Mouse (Mus musculus) frontal cortex, postnatal 25 days (tissue): Measurements from ENCODE around the gene Hist1h1a.
A peak's percentile ranks its signal among the peaks of the same experiment; 100 is the strongest.

Experiments used
- DNase-seq, 2 experiments: peaks; one replicate each; pipeline ENCODE4 v3.0.0; 2022; ENCODE audit warnings: low spot score in 2 of 2

The Hist1h1a gene

GRCm38 (mm10) chr13:23744421-23745380 lies 18.8 kb upstream of the Hist1h1a start:
- DNase-seq: no peak

GRCm38 (mm10) chr13:23745381-23746161 lies 17.9 kb upstream of the Hist1h1a start, which contains the start of gene Hist1h3c:
Gene Hist1h3c, minus strand, starts transcription at chr13:23745602.
- peak; percentile 65 to 79 for DNase-seq

GRCm38 (mm10) chr13:23746201-23747080 lies 17.0 kb upstream of the Hist1h1a start, which contains the start of gene Hist1h2bb:
Gene Hist1h2bb, plus strand, starts transcription at chr13:23746734.
- peak; percentile 47 to 51 for DNase-seq

- DNase-seq: no peak
These were observed 16.2 kb upstream of the Hist1h1a start for GRCm38 (mm10) chr13:23747081-23747891.

- no peak for DNase-seq
These were observed 15.6 kb upstream of the Hist1h1a start for GRCm38 (mm10) chr13:23747892-23748288.

- no peak for DNase-seq
These were observed 13.8 kb upstream of the Hist1h1a start for GRCm38 (mm10) chr13:23749563-23750121.

- DNase-seq: peak in 1 of 2 experiments; percentile 37
These were observed 12.5 kb upstream of the Hist1h1a start, which contains the start of gene Hist1h2ab for GRCm38 (mm10) chr13:23750839-23751477. Gene Hist1h2ab, plus strand, starts transcription at chr13:23751126.

GRCm38 (mm10) chr13:23751478-23751956 lies 11.9 kb upstream of the Hist1h1a start:
- DNase-seq: no peak

GRCm38 (mm10) chr13:23752067-23752741 lies 11.3 kb upstream of the Hist1h1a start, which contains the start of gene Hist1h3b:
Gene Hist1h3b, plus strand, starts transcription at chr13:23752267.
- peak; percentile 92 to 98 for DNase-seq

GRCm38 (mm10) chr13:23752742-23753172 lies 10.7 kb upstream of the Hist1h1a start:
- DNase-seq: no peak

- DNase-seq: no peak
These were observed 10.0 kb upstream of the Hist1h1a start for GRCm38 (mm10) chr13:23753314-23754078.

GRCm38 (mm10) chr13:23755000-23755399 lies 8.5 kb upstream of the Hist1h1a start:
- no peak for DNase-seq

- DNase-seq: peak; percentile 75 to 83
These were observed 6.7 kb upstream of the Hist1h1a start, which contains the start of gene Hist1h4b for GRCm38 (mm10) chr13:23756790-23757189. Gene Hist1h4b, plus strand, starts transcription at chr13:23757013.

- no peak for DNase-seq
These were observed 6.2 kb upstream of the Hist1h1a start for GRCm38 (mm10) chr13:23757211-23757773.

- no peak for DNase-seq
These were observed 5.5 kb upstream of the Hist1h1a start for GRCm38 (mm10) chr13:23757921-23758320.

GRCm38 (mm10) chr13:23759251-23759771 lies 4.2 kb upstream of the Hist1h1a start:
- DNase-seq: no peak

GRCm38 (mm10) chr13:23759916-23760239 lies 3.6 kb upstream of the Hist1h1a start:
- no peak for DNase-seq
